Mouse (Mus musculus) stomach, embryonic 15.5 days (tissue): Measurements from ENCODE around the gene Prrt4. TPM values are rescaled to one million over a fixed set of nuclear protein-coding genes. Genes with fewer than 3 reads are reported as not detected.
"Not testable (repeated sequence)": the region's sequence is repeated elsewhere in the genome, so short reads cannot be mapped to it uniquely, and the experiment has no call there.

ENCODE experiments used
- ATAC-seq: fragments of 200-750 bp; cut with Nextera tagmentation; 2 replicates; pipeline ENCODE4 v1.8.0; 2017; ENCODE audit warnings: low read depth, moderate number of reproducible peaks, moderate TSS enrichment; ENCODE audit not compliant: insufficient read depth, low FRiP score
- H3K27ac ChIP-seq: fragments of 300-500 bp; sonication (generic); 2 replicates; pipeline ENCODE4 v1.5.1; 2015; ENCODE audit warnings: mild to moderate bottlenecking, inconsistent platforms
- H3K27me3 ChIP-seq: fragments of 300-500 bp; sonication (generic); replicated peaks from 2 replicates; pipeline ENCODE4 v1.6.1; 2015; ENCODE audit warnings: inconsistent platforms
- H3K36me3 ChIP-seq: fragments of 300-500 bp; sonication (generic); 2 replicates; pipeline ENCODE4 v1.6.1; 2015; ENCODE audit warnings: inconsistent platforms
- H3K4me1 ChIP-seq: fragments of 300-500 bp; sonication (generic); 2 replicates; pipeline ENCODE4 v1.6.1; 2015; ENCODE audit warnings: inconsistent platforms
- H3K4me2 ChIP-seq: fragments of 300-500 bp; sonication (generic); 2 replicates; pipeline ENCODE4 v1.6.1; 2015; ENCODE audit warnings: mild to moderate bottlenecking, inconsistent platforms
- H3K4me3 ChIP-seq: fragments of 300-500 bp; sonication (generic); replicated peaks from 2 replicates; pipeline ENCODE4 v1.5.1; 2015; ENCODE audit warnings: inconsistent platforms
- H3K9ac ChIP-seq: fragments of 300-500 bp; sonication (generic); 2 replicates; pipeline ENCODE4 v1.6.1; 2015; ENCODE audit warnings: inconsistent platforms
- H3K9me3 ChIP-seq: fragments of 300-500 bp; sonication (generic); 2 replicates; pipeline ENCODE4 v1.6.1; 2016; ENCODE audit warnings: inconsistent platforms
- WGBS: fragments of 180-500 bp; shearing (Covaris S2); methylation state at CpG from one replicate; pipeline ENCODE4 v1.1.7; 2015; 5-methylcytosine and 5-hydroxymethylcytosine counted together
- polyA plus RNA-seq: library from polyadenylated mRNA; unstranded; fragments of >200 nt; fragmentation: Nextera tagmentation; extraction: Ambion mirVana; gene quantifications from 2 replicates; pipeline ENCODE4 v1.2.1, GENCODE M21; 2015

Gene Prrt4
- polyA plus RNA-seq = 0.58 and 0.68 TPM in 2 replicates

DNA sequence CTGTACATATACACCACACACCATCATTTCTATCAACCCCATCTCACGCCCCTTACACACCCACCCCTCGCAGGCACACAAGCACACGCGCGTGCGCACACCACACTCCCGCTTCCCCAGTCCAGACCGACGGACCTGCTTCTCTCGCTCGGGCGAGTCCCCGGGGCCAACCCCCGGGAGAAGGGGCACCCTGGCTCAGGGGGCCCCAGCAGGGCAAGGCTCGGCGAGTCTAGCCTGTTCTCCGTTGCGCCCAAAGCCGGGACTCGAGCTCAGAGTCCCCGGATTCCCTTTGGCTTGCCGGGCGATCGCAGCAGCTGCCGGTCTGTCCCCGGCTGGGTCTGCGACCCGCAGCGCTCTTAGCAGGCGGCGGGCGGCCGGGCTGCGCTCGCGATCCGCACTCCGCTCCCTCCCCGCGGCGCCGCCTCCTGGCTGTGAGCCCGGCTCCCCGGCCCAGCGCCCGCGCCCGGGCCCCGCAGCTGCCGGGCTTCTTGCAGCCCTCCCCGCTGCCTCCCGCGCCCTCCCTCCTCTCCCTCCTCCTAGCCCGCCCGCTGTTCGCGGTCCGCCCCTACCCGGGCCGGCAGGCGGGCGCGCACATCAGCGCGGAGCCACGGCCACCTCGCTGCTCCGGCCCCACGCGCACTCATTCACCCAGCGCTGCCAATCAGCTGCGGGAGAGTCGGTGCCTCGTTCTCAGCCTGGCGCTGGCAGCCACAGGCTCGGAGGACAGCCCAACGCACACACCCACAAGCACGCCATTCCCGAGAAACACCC, at the start of gene Prrt4:
Gene Prrt4, minus strand, starts transcription at position 697 of the 771 bp plus-strand sequence.
- H3K4me2 ChIP-seq = peak within 1 kb of the TSS; percentile 82
- H3K9me3 ChIP-seq = no peaks in the 10 kb centered on the region
- peak within 1 kb of the TSS; percentile 6; the same call in 1 of the 2 replicates for H3K27ac ChIP-seq
- peaks cover 27% of the 10 kb centered on the region for H3K27me3 ChIP-seq
- no peaks in the 10 kb centered on the region for H3K36me3 ChIP-seq
- H3K9ac ChIP-seq = peak within 1 kb of the TSS; percentile 17; the same call in 1 of the 2 replicates
- H3K4me3 ChIP-seq = peak within 1 kb of the TSS; percentile 48
- WGBS = 2% methylated on average over 63 of the region's 79 CpGs
- H3K4me1 ChIP-seq = 0 out of 2 replicates have a peak, but pooled peaks cover 5% of the 10 kb centered on the region
- ATAC-seq = peak; percentile 70

GRCm38 (mm10) chr6:29217717-29218116, 38.3 kb upstream of the Prrt4 start:
- not testable (repeated sequence) for H3K4me2 ChIP-seq, ATAC-seq, H3K36me3 ChIP-seq, H3K9me3 ChIP-seq, H3K4me3 ChIP-seq, H3K9ac ChIP-seq, H3K27me3 ChIP-seq, H3K27ac ChIP-seq
- 92% methylated on average over 2 of the region's 3 CpGs for WGBS
- peaks cover 22% of the 10 kb centered on the region for H3K4me1 ChIP-seq

GRCm38 (mm10) chr6:29215881-29216501, 36.6 kb upstream of the Prrt4 start, which contains the start of gene Impdh1:
Gene Impdh1, minus strand, starts transcription at chr6:29216364.
- peak; percentile 67 for ATAC-seq
- Histone ChIP-seq H3K36me3 (no peaks in the 10 kb centered on the region), H3K4me1 (peaks cover 28% of the 10 kb centered on the region), H3K27ac (no peak within 1 kb of the TSS; the same call in 1 of the 2 replicates), H3K9ac (peak within 1 kb of the TSS; percentile 57), H3K4me3 (peak within 1 kb of the TSS; percentile 68), H3K27me3 (no peaks in the 10 kb centered on the region), H3K4me2 (peak within 1 kb of the TSS; percentile 99), H3K9me3 (no peaks in the 10 kb centered on the region)
- WGBS = under 1% methylated on average over 53 of the region's 56 CpGs

DNA sequence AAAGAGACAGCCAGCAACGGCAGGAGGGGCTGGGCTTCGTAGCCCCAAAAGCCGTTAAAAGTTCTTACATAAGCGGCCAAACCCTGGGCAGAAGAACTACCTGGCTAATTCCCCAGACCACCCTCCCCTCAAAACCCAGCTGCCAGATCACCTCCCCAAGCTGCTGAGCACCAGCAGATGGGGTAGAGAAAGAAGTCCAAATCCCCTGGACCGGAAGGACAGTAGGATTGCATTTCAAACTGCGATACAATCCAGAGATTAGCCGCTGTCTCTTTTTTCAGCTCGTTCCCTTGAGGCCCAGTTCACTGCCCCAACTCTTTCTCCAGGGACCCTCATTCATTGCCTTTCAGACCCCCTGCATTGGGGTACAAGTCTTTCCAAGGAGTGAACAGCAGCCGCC, 35.8 kb upstream of the Prrt4 start:
- peak overlapping the region; percentile 57; the same call in 1 of the 2 replicates for H3K9ac ChIP-seq
- peaks cover 30% of the 10 kb centered on the region for H3K4me1 ChIP-seq
- ATAC-seq = no peak

DNA sequence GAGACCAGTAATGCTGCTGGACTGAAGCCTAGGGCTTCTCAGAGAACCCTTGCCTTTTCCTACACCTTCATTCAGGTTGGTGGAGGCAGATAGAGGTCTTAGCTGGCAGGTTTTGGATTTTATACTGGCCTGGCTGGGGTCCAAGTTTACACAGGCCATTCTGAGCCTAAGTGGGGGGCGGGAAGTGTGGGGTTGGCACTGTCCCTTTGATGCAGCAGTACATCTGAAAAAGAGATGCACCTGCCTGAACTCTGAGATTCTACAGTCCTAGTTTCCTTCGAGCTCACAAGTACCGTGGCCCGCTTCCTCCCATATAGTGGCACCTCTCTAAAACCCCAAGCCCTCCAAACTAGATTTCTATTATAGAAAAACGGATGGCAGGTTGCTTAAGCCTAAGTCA, 35.4 kb upstream of the Prrt4 start:
- Histone ChIP-seq H3K4me3 (0 out of 2 replicates have a peak overlapping the region, but pooled peaks have one; percentile 68), H3K4me2 (peak overlapping the region; percentile 99; the same call in 1 of the 2 replicates), H3K27ac (no peak overlapping the region), H3K36me3 (no peaks in the 10 kb centered on the region), H3K4me1 (peaks cover 30% of the 10 kb centered on the region), H3K27me3 (no peaks in the 10 kb centered on the region), H3K9ac (no peak overlapping the region), H3K9me3 (no peaks in the 10 kb centered on the region)
- ATAC-seq = no peak
- 50% methylated on average over 5 of the region's 5 CpGs for WGBS

More for the DNA sequence above, 35.8 kb upstream of the Prrt4 start:
- Histone ChIP-seq H3K9me3 (no peaks in the 10 kb centered on the region), H3K4me2 (peak overlapping the region; percentile 99), H3K36me3 (no peaks in the 10 kb centered on the region), H3K27me3 (no peaks in the 10 kb centered on the region), H3K27ac (no peak overlapping the region), H3K4me3 (peak overlapping the region; percentile 68)
- WGBS = 25% methylated on average over 9 of the region's 9 CpGs

DNA sequence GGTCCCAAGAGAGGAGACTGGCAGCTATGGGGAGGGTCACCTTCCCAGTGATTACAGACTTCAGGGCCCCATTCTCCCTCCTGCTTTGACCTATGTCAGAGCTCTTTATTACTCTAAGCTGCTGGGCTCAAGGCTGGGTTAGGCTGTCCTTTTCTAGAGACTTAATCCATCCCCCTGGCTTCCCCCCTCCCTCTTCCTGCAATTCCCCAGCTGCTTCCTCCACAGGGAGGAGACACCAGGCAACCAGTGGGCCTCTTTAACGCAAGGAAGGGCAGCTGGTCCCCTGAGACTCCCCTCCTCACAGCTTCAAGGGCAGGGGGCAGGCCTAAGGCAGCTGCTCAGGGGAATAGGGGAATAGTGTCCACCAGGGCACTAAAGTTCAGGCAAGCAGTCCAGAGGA, 34.9 kb upstream of the Prrt4 start:
- peaks cover 30% of the 10 kb centered on the region for H3K4me1 ChIP-seq
- WGBS = 19% methylated on average over 1 of the region's 1 CpGs
- ATAC-seq = no peak
- no peak overlapping the region for H3K4me3 ChIP-seq
- no peaks in the 10 kb centered on the region for H3K9me3 ChIP-seq
- no peaks in the 10 kb centered on the region for H3K27me3 ChIP-seq
- H3K27ac ChIP-seq = no peak overlapping the region
- no peak overlapping the region for H3K9ac ChIP-seq
- H3K36me3 ChIP-seq = no peaks in the 10 kb centered on the region
- no peak overlapping the region for H3K4me2 ChIP-seq

GRCm38 (mm10) chr6:29213436-29213835, 34.1 kb upstream of the Prrt4 start:
- Histone ChIP-seq H3K27me3 (no peaks in the 10 kb centered on the region), H3K27ac (no peak overlapping the region), H3K9ac (no peak overlapping the region), H3K36me3 (no peaks in the 10 kb centered on the region), H3K4me2 (no peak overlapping the region), H3K4me3 (no peak overlapping the region), H3K4me1 (peaks cover 34% of the 10 kb centered on the region), H3K9me3 (no peaks in the 10 kb centered on the region)
- ATAC-seq = no peak
- WGBS = 61% methylated on average over 5 of the region's 5 CpGs

DNA sequence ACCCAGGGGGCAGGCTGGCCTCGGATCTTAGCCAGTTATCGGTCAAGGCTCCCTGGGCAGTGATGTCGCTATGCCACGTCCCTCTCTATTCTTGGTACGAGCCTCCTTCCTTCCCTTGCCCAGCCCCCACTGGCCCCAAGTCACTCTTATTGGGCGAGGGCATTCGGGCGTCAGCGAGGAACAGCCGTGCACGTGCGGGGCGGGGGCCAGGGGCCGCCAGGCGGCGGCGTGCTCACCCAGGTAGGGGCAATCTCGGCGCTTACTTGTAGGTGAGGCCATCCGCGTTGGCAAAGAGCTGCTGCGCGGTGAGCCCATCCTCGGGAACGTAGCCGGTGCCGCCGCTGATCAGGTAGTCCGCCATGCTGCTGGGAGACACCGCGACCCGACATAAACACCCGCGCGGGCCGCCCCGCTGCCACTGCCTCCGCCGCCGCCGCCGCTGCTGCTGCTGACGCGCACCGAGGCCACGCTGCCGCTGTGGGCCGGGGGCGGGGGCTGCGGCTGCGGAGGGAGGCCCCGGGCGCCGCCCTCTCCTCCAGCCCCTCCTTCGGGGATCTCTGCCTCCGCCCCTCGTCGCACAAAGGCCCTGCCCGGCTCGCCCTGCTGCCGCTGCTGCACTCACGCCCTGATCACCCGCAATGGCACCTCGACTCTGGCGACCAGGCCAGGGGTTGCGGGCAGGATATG, 32.6 kb upstream of the Prrt4 start:
- peak; percentile 80 for ATAC-seq
- peak overlapping the region; percentile 92 for H3K4me2 ChIP-seq
- WGBS = under 1% methylated on average over 59 of the region's 66 CpGs
- H3K9ac ChIP-seq = peak overlapping the region; percentile 49
- H3K9me3 ChIP-seq = no peaks in the 10 kb centered on the region
- peak overlapping the region; percentile 59 for H3K4me3 ChIP-seq
- no peaks in the 10 kb centered on the region for H3K27me3 ChIP-seq
- H3K36me3 ChIP-seq = 0 out of 2 replicates have a peak, but pooled peaks cover 1% of the 10 kb centered on the region
- peaks cover 34% of the 10 kb centered on the region for H3K4me1 ChIP-seq
- peak overlapping the region; percentile 42; the same call in 1 of the 2 replicates for H3K27ac ChIP-seq

GRCm38 (mm10) chr6:29211146-29211545, 31.8 kb upstream of the Prrt4 start:
- peak overlapping the region; percentile 59 for H3K4me3 ChIP-seq
- no peak overlapping the region for H3K27ac ChIP-seq
- H3K4me2 ChIP-seq = peak overlapping the region; percentile 92
- H3K4me1 ChIP-seq = peaks cover 30% of the 10 kb centered on the region
- ATAC-seq = no peak
- H3K36me3 ChIP-seq = peaks cover 5% of the 10 kb centered on the region; the same call in 1 of the 2 replicates
- 19% methylated on average over 7 of the region's 7 CpGs for WGBS
- H3K9ac ChIP-seq = peak overlapping the region; percentile 49; the same call in 1 of the 2 replicates
- H3K9me3 ChIP-seq = no peaks in the 10 kb centered on the region
- H3K27me3 ChIP-seq = no peaks in the 10 kb centered on the region

DNA sequence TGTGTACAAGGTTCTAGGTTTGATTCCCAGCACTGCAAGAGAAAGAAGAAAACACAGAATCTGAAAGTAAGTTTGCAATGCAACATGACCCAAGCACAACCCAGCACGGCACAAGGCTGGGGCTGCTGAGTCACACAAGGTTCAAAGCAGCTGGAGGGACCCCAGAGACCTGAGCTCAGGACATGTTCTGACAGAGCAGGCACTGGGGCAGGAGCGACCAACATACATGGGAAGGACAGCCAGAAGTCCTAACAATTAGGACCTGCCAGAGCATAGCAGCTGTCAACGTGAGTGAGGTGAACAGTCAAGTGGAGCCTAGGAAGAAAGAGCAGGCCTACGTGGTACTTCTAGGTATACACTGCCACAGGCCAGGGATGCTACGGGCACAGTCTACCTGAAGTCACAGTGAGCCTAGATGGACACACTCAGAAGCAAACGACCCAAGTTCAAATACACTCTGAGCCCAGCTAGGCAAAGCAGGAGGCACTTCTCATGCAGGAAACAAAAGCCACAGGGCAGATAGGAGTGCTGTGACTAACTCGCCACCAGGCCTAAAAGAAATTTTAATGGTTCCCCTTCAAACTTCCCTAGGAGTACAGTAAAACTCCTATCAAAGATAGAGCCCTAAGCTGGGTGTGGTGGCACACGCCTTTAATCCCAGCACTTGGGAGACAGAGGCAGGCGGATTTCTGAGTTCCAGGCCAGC, 31.0 kb upstream of the Prrt4 start:
- no peak overlapping the region for H3K4me3 ChIP-seq
- no peaks in the 10 kb centered on the region for H3K9me3 ChIP-seq
- H3K4me1 ChIP-seq = peaks cover 27% of the 10 kb centered on the region
- no peak for ATAC-seq
- H3K9ac ChIP-seq = no peak overlapping the region
- no peaks in the 10 kb centered on the region for H3K27me3 ChIP-seq
- H3K4me2 ChIP-seq = no peak overlapping the region
- H3K36me3 ChIP-seq = peaks cover 9% of the 10 kb centered on the region; the same call in 1 of the 2 replicates
- 75% methylated on average over 9 of the region's 9 CpGs for WGBS
- H3K27ac ChIP-seq = no peak overlapping the region

DNA sequence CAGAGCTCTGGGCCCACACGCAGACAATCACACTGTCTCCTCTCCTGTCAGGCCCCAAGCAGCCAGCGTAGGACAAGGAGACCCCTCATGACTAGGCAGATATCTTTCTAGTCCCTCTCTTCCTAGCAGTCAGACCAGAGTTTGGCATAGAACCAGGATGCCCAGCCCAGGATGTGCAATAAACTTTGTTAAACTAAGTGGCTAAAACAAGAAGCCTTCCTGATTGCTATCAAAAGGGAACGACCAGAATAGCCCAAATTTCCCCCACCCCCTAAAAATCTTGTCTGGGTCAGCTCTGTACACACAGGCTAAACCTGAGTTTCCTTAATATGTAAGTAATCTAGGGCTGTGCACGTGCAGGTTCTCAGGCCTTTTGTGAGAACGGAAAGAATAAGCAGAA, 28.8 kb upstream of the Prrt4 start:
- Histone ChIP-seq H3K9me3 (no peaks in the 10 kb centered on the region), H3K27me3 (no peaks in the 10 kb centered on the region), H3K36me3 (peaks cover 25% of the 10 kb centered on the region), H3K4me2 (no peak overlapping the region), H3K9ac (no peak overlapping the region), H3K4me1 (peaks cover 14% of the 10 kb centered on the region), H3K4me3 (no peak overlapping the region), H3K27ac (no peak overlapping the region)
- WGBS = 82% methylated on average over 5 of the region's 5 CpGs
- no peak for ATAC-seq
